Mouse (Mus musculus) MEL (cell line): ENCODE data around the gene Casr. TPM values are rescaled to one million over a fixed set of nuclear protein-coding genes. Genes with fewer than 3 reads are reported as not detected.

Experiments used
- DNase-seq: peaks from one replicate; pipeline ENCODE4 v3.0.0; 2011; ENCODE audit warnings: low read depth, low spot score
- H3K27ac ChIP-seq: 2 replicates; pipeline ENCODE4 v1.5.1; 2012; ENCODE audit warnings: low read depth, mild to moderate bottlenecking, control low read depth, low read length, moderate library complexity; ENCODE audit not compliant: control insufficient read depth
- H3K27me3 ChIP-seq, 2 experiments: fragments of 150-350 bp in 1 of 2; sonication (generic) in 1 of 2; 2 replicates each; pipeline ENCODE4 v1.6.1; 2012; ENCODE audit warnings: low read length in 2 of 2, mild to moderate bottlenecking in 2 of 2, improper control_type of control experiment in 1 of 2, moderate library complexity in 1 of 2; ENCODE audit not compliant: insufficient read depth in 2 of 2, control insufficient read depth in 1 of 2
- H3K36me3 ChIP-seq, 2 experiments: 2 replicates each; pipeline ENCODE4 v1.6.1; 2012 to 2014; ENCODE audit warnings: low read length in 2 of 2, improper control_type of control experiment in 1 of 2, inconsistent platforms in 1 of 2, mild to moderate bottlenecking in 1 of 2; ENCODE audit not compliant: insufficient read depth in 2 of 2, control insufficient read depth in 1 of 2
- H3K4me1 ChIP-seq, 2 experiments: fragments of 150-350 bp in 1 of 2; sonication (generic) in 1 of 2; 2 replicates each; pipeline ENCODE4 v1.6.1; 2012; ENCODE audit warnings: low read length in 2 of 2, improper control_type of control experiment in 1 of 2, mild to moderate bottlenecking in 1 of 2; ENCODE audit not compliant: insufficient read depth in 2 of 2, control insufficient read depth in 1 of 2
- H3K4me3 ChIP-seq, 2 experiments: fragments of 150-350 bp in 1 of 2; sonication (generic) in 1 of 2; 2 replicates each; pipeline ENCODE4 v1.5.1; 2012; ENCODE audit warnings: low read depth in 2 of 2, low read length in 2 of 2, mild to moderate bottlenecking in 2 of 2, moderate library complexity in 2 of 2, control low read depth in 1 of 2, improper control_type of control experiment in 1 of 2; ENCODE audit not compliant: control insufficient read depth in 1 of 2, insufficient read depth in 1 of 2
- H3K79me2 ChIP-seq: 2 replicates; pipeline ENCODE4 v1.6.1; 2012; ENCODE audit warnings: mild to moderate bottlenecking, low read length, moderate library complexity; ENCODE audit not compliant: control insufficient read depth, poor library complexity, insufficient read depth
- H3K9ac ChIP-seq: 2 replicates; pipeline ENCODE4 v1.6.1; 2012; ENCODE audit warnings: low read depth, mild to moderate bottlenecking, control low read depth, low read length, moderate library complexity; ENCODE audit not compliant: control insufficient read depth, poor library complexity, severe bottlenecking
- H3K9me3 ChIP-seq: fragments of 150-350 bp; sonication (generic); replicated peaks from 2 replicates; pipeline ENCODE4 v1.6.1; 2012; ENCODE audit warnings: mild to moderate bottlenecking, low read length, improper control_type of control experiment, moderate library complexity; ENCODE audit not compliant: insufficient read depth
- ELF1 ChIP-seq: IDR thresholded peaks from 2 replicates; pipeline ENCODE4 v1.6.1; 2014; ENCODE audit warnings: low read depth, mild to moderate bottlenecking, inconsistent platforms, low read length, improper control_type of control experiment, moderate library complexity
- ZKSCAN1 ChIP-seq: IDR thresholded peaks from 2 replicates; pipeline ENCODE4 v1.6.1; 2012; ENCODE audit warnings: low read depth, mild to moderate bottlenecking, inconsistent platforms, low read length, improper control_type of control experiment, moderate library complexity
- ZNF384 ChIP-seq: IDR thresholded peaks from 2 replicates; pipeline ENCODE4 v1.6.1; 2012; ENCODE audit warnings: low read depth, mild to moderate bottlenecking, inconsistent platforms, low read length, improper control_type of control experiment
- polyA plus RNA-seq, 2 experiments: library from polyadenylated mRNA; stranded (reverse) in 1 of 2; unstranded in 1 of 2; fragments of >175 nt in 1 of 2; fragments of >200 nt in 1 of 2; gene quantifications; 2 replicates each; pipeline versions ENCODE4 v1.2.1 to v1.2.4; 2012; ENCODE audit warnings: low replicate concordance in 2 of 2, low read depth in 1 of 2; ENCODE audit not compliant: insufficient read length in 2 of 2, insufficient read depth in 1 of 2, missing spikeins in 1 of 2
- total RNA-seq: library from RNA; depleted of rRNA; stranded (reverse); fragments of 300-350 nt; gene quantifications from 2 replicates; pipeline ENCODE4 v1.2.3, GENCODE M21; 2012; rRNA removed

The Casr gene
- total and polyA plus RNA-seq, 3 experiments, result not detected

DNA sequence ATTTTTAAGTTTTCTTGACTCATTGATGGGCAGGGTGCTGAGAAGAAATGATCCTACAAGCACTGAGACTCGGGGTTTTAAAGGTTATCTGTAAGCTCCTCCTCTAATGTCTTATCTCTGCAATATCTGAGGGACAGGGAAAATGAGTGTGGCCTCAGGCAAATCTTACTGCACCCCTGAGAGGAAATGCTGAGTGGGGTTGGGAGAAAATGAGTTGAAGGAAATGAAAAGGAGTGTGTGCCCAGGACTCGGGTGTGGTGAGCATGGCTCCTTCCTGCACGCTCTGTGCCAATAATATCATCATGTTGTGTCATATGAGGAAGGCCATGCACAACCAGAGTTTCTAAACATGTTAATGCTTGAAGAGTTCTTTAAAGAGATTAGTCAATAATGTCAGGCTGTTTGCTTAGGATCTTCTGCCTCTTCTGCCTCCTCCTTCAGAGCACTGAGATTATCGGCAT, 106.6 kb downstream of the Casr start, which contains the start of gene Stfa3:
Gene Stfa3 (minus strand): TSS at position 51 of the 461 bp plus-strand sequence.
- no peaks in the 10 kb centered on the region for H3K4me1 ChIP-seq
- no peak within 1 kb of the TSS for H3K9ac ChIP-seq
- no peak for TF ChIP-seq ZNF384
- TF ChIP-seq ZKSCAN1, result no peak
- TF ChIP-seq ELF1, result no peak
- H3K27ac ChIP-seq, result no peak within 1 kb of the TSS
- H3K9me3 ChIP-seq, result no peaks in the 10 kb centered on the region
- no peaks in the 10 kb centered on the region for H3K79me2 ChIP-seq
- no peak within 1 kb of the TSS for H3K4me3 ChIP-seq
- H3K36me3 ChIP-seq, result no peaks in the 10 kb centered on the region
- H3K27me3 ChIP-seq, result no peaks in the 10 kb centered on the region
- no peak for DNase-seq

Other genes starting within 250 kb of the Casr start
- not detected in 2 replicates for gene BC117090, start 227.8 kb downstream of the Casr start, total RNA-seq
- gene BC117090, start 227.8 kb downstream of the Casr start, polyA plus RNA-seq, result not detected
- not detected in 2 replicates for gene BC100530, start 194.4 kb downstream of the Casr start, total RNA-seq
- not detected for gene BC100530, start 194.4 kb downstream of the Casr start, polyA plus RNA-seq
- not detected in 2 replicates for gene Stfa2, start 153.7 kb downstream of the Casr start, total RNA-seq
- not detected for gene Stfa2, start 153.7 kb downstream of the Casr start, polyA plus RNA-seq
- gene Stfa3, start 106.7 kb downstream of the Casr start, total RNA-seq, result not detected in 2 replicates
- not detected for gene Stfa3, start 106.7 kb downstream of the Casr start, polyA plus RNA-seq
- not detected in 2 replicates for gene Cd86, start 103.9 kb upstream of the Casr start, total RNA-seq
- not detected for gene Cd86, start 103.9 kb upstream of the Casr start, polyA plus RNA-seq
- not detected in 2 replicates for gene Ildr1, start 131.8 kb upstream of the Casr start, total RNA-seq
- not detected for gene Ildr1, start 131.8 kb upstream of the Casr start, polyA plus RNA-seq
- not detected in 2 replicates for gene Slc15a2, start 222.8 kb upstream of the Casr start, total RNA-seq
- not detected for gene Slc15a2, start 222.8 kb upstream of the Casr start, polyA plus RNA-seq